Mouse (Mus musculus): ENCODE measurements around the gene Ceacam15.

DNA sequence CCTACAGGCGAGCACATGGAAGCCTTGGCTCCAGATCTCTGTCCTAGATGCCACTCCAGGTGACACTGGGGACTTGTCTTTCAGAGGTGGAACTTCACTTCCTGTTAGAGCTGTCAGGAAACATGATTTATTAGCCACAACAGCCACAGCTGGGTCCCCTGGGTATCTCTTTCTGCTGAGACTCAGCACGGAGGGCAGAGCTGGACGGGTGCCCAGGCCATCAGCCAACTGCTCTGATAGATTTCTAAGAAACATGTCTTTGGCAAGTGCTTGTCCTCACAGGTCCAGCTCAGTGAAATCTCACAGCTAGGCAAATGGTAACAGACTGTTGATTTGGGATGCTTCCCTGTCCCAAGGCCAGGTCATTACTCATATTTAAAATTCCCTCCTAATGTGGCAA, 36.5 kb downstream of the Ceacam15 start:
- no peak for TF ChIP-seq POU5F1 (IDR thresholded peaks at IDR 0.05; ENCODE audit: borderline replicate concordance, low read length)
- no peak for TF ChIP-seq CTCF (conservative IDR thresholded peaks at IDR 0.05; ENCODE audit: low read length)

All from E14TG2a.4 (cell line).